Mouse (Mus musculus): ENCODE measurements around the gene Topbp1.
"Not testable (repeated sequence)": the region's sequence is repeated elsewhere in the genome, so short reads cannot be mapped to it uniquely, and the experiment has no call there.

Topbp1 gene

DNA sequence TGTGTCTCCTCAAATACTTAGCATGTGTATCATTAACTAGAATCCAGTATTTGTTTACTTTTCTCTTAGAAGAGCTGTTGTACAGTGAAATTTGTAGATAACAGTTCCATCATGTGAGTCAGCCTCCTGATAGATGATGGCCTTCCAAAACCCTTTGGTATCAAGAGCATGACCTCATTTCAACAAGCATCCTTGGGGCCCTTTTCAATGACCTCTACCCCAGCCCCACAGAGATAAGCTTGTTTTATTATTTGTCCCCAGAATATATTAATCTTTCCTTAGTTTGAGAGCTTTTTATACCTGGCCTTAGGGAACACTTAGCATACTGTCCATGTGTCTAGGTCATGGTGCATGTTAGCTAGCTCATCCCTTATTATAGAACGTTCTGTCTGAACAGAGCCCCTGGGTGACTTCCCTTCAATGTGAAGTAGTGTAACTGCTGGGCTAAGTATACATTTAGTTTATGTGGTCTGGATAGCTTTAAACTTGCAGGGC, 43.0 kb downstream of the Topbp1 start:
- in situ Hi-C loops (cut with MboI, MseI) = loop anchor here (5.0 kb wide), 1 partner anchor 36 kb away; no protein-coding TSS in a partner anchor

- in situ Hi-C loops (cut with MboI, MseI) = loop anchor here (5.0 kb wide), 1 partner anchor 36 kb away; no protein-coding TSS in a partner anchor
Measured at GRCm38 (mm10) chr9:103348791-103349190, 43.8 kb downstream of the Topbp1 start.

DNA sequence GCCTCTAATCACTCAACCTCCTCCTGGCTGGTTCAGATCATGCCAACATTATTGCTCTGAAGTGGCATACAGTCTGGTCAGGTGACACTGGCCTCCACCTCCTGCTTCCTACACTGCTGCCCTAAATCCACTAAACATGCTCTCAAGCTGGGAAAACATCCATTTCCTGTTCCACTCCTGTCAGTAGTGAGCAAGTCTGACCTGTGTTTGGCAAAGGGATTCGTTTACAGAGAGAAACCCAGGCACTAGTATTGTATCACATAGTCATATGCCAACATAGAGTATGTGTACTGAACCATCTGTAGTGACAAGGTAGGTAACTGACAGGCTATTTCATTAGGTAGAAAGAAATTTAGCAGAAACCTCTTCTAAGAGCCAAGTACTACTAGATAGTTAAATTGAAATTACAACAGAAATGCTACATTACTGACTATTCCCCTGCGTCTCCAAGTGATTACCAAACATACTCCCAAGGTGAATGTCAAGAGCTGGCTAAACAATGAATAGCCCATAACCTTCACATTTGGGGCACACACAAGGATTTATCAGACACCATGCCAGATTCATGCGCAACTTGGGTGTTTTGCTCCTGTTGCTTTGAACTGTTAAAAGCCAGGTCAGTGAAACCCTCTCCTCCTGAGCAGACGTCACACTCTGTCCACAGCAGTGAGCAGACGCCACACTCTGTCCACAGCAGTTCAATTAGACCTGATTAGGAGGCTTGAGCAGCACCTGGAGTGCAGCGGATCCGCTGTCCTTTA, 48.7 kb downstream of the Topbp1 start:
- in situ Hi-C loops (cut with MboI, MseI) = not testable (repeated sequence)

DNA sequence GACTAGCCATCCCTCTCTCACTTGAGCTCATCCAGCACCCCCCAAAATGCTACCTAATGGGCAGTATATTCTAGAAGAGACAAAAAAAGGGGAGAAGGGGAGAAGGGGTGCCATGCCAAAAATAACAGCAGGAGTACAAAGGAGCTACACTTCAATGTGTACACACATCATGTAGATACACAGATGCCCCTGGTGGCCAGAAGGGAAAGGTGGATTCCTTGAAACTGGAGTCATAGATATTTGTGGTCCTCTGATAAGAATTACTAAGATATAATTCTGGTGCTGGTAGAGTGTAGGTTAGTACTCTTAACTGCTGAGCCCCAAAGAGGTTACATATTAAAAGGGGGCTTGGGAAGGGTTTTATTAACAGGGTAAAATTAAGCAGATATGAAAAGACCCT, 52.9 kb downstream of the Topbp1 start:
- in situ Hi-C loops (cut with MboI, MseI) = no loop called here

DNA sequence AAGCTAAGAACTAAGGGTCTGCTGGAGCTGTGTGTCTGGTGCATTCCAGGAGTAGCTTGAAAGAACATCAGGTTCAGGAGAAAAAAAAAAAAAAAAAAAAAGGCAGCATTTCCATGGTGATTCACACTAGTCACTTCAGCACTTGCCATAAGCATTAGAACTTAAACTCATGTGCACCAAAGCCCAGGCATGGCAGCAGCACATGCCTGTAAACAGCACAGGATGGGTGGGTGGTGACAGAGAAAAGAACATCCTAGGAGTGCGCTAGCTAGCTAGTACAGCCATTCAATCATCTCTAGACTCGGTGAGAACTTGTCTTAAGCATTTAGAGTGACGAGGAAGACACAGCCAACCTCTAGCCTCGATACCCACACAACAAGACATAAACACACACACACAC, 53.5 kb downstream of the Topbp1 start:
- in situ Hi-C loops (cut with MboI, MseI) = no loop called here

DNA sequence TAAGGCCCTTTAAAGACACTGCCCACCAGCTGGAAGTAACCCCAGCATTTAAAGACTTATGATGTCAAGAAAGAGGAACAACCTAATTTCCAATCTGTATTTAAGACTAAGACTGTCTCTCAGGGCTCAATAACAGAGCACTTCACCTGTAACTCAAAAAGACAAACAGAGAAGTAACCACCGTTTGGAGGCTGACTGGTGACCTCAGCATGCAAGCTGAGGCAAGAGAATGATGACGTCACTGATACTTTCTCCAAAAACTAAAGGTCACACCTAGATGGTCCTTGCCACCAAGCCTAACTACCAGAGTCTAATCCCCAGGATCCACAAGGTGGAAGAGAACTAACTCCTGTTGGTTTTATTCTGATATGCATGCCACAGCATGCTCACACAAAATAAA, 55.6 kb downstream of the Topbp1 start:
- in situ Hi-C loops (cut with MboI, MseI) = loop anchor here (10.0 kb wide), 1 partner anchor 256 kb away; no protein-coding TSS in a partner anchor

GRCm38 (mm10) chr9:103363088-103363487, 58.1 kb downstream of the Topbp1 start:
- in situ Hi-C loops (cut with MboI, MseI) = loop anchor here (10.0 kb wide), 1 partner anchor 258 kb away; no protein-coding TSS in a partner anchor

DNA sequence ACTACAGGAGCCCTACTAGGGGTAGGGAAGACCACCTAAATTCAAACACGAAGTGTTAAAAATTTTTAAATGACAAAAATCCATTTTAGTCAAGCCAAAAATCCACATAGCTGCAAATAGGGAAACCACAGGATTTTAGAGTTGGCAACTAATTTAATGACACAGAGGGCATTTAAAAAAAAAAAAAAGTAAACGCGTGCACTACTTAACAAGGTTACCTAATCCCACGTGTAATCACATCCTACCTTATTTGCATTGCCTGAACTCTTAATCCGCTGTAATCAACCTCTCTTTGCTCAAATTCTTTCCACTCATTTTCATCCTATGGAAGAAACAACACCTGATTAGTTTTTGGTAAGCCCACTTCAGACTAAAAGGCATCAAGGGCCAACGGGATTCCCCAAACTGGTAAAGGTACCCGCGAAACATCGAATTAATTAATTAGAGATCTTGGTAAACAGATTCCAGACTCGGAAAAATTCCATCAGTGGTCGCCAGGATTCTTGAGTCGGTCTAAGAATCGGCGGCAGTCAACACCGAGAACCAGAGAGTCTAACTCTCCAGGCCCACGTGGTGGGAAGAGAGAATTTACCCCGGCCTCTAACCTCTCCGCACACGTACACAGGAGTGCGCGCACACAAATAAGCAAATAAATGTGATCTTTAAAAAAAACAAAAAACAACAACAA, 58.9 kb downstream of the Topbp1 start:
- in situ Hi-C loops (cut with MboI, MseI) = loop anchor here (10.0 kb wide), 1 partner anchor 259 kb away; no protein-coding TSS in a partner anchor

- in situ Hi-C loops (cut with MboI, MseI) = loop anchor here (10.0 kb wide), 1 partner anchor 260 kb away; no protein-coding TSS in a partner anchor
Measured at GRCm38 (mm10) chr9:103364601-103365289, 59.7 kb downstream of the Topbp1 start.

GRCm38 (mm10) chr9:103365290-103366247, 60.6 kb downstream of the Topbp1 start, which contains the start of gene Cdv3:
Gene Cdv3 (minus strand): TSS chr9:103365840.
- in situ Hi-C loops (cut with MboI, MseI) = loop anchor here (10.0 kb wide), 1 partner anchor 261 kb away; no protein-coding TSS in a partner anchor

- in situ Hi-C loops (cut with MboI, MseI) = loop anchor here (10.0 kb wide), 1 partner anchor 262 kb away; no protein-coding TSS in a partner anchor
Measured at GRCm38 (mm10) chr9:103366356-103366755, 61.3 kb downstream of the Topbp1 start.

DNA sequence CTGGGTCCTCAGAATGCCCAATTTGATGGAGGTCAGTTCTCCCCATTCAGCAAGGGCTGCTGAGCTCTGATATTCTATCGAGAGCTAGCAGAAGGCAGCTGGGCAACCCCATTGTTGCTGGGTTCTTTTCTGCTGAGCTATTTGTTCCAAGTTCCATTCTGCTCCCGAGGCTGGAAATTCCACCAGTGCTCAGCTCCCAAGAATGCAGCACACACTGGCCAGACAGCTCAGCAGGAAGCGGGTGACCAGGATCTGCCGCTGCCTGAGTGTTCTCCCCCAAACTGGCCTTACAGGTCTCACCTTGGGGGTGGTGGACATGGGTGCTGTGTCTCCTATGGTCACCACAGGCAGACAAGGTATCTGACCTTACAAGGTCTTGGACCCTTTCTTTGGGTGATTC, 64.9 kb downstream of the Topbp1 start:
- in situ Hi-C loops (cut with MboI, MseI) = loop anchor here (10.0 kb wide), 2 partner anchors 265 to 625 kb away; no protein-coding TSS in a partner anchor

DNA sequence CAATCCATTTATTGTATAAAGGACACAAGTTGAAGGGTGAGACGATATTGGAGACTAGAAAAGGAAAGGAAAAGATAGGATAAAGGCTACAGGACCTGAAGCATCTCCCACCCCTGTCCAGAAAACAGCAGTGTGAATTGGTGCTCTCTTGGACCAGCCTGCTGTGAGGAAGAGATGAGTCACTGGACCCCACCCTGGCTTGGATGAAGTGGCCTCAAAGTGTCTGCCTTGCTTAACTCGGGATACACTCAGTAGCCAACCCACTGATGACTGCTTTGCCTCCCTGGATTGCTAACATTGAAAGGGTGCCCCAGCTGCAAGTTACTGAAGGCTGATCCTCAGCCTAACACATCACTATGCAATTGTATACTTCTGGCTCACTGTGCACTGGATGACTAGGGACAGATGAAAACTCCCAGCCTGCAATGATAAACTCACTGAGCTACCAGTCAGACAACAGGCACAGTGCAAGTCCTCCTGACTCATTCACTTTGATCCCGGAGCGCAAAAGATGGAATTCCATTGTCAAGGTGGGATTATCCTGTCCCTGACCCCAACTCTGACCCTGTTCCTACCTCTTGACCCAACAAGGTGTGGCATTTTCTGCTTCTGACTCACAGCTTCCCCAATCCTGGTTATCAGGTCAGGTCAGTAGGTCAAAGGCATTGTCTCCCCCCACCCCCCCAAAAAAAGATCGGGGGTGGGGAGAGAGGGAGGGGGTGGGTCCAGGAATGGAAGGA, 67.4 kb downstream of the Topbp1 start:
- in situ Hi-C loops (cut with MboI, MseI) = loop anchor here (10.0 kb wide), 1 partner anchor 622 kb away; no protein-coding TSS in a partner anchor

- in situ Hi-C loops (cut with MboI, MseI) = loop anchor here (10.0 kb wide), 1 partner anchor 618 kb away; no protein-coding TSS in a partner anchor
Measured at GRCm38 (mm10) chr9:103376346-103377320, 71.6 kb downstream of the Topbp1 start.

DNA sequence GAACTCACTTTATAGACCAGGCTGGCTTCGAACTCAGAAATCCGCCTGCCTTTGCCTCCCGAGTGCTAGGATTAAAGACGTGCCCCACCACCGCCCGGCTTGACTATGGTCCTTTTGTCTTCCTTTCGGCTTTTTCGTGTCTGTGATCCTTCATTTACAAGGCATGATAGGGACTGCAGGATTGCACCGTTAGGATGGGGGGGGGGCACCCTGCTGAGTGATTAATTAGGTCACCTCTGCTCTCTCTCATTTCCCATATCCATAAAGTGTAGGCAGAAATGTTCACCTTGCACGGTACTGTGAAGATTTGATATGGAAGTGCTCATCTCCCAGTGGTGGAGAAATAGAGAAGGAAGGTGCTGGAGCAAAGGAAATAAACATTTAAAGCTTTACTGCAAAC, 73.7 kb downstream of the Topbp1 start:
- in situ Hi-C loops (cut with MboI, MseI) = loop anchor here (10.0 kb wide), 1 partner anchor 616 kb away; no protein-coding TSS in a partner anchor

DNA sequence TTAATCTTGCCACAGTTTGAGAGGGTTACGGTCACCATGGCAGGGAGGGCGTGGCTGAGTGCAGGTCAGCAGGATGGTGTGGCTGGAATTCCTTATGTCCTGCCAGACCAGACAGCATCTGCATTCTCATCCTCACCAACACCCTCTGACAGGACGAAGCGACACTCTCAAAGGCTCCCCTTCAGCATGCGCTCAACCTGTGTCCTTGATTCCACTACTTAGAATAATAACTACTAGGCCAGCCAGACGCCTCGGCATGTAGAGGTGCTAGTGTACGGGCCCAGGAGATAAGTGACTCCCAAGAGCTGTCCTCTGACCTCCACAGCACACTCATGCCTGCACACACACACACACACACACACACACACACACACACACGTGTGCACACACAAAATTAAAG, 74.2 kb downstream of the Topbp1 start:
- in situ Hi-C loops (cut with MboI, MseI) = loop anchor here (10.0 kb wide), 1 partner anchor 616 kb away; no protein-coding TSS in a partner anchor

DNA sequence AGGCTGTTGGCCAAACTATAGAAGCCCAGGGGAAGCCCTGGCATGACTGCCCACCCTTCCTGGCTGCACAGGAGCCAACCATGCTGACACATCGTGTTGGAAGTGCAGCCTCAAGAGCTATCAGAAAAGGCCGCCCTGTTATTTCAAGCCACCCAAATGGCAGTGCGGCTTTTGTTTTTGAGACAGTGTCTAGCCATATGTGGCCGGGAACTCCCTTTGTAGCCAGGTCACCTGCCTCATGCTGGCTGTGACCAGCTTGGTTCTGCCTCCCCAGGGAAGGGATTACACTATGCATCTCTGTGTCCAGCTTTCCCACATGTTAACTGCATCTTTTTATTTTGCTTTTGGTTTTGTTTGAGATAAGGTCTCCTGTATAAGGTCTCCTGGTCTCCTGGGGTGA, 75.6 kb downstream of the Topbp1 start:
- in situ Hi-C loops (cut with MboI, MseI) = loop anchor here (10.0 kb wide), 1 partner anchor 1754 kb away; the partner anchor contains the start of gene Nudt16

DNA sequence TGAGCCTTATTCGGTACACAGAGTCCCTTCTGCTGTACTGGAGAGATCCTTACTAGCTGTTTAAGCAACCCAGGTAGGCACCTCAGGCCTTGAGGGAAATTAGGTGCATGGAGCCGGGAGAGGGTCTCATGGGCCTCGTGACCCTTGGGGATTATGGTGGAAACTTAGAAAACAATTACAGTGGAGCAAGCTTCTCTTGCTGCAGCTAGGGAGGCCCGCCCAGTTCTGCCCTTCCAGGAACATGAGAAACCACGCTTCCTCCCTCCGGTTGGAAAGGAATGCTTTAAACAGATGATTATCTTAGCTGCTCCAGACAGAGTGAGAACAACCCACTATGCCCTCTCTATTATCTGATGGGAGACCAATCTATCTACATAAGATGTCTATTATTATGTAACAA, 78.0 kb downstream of the Topbp1 start:
- in situ Hi-C loops (cut with MboI, MseI) = loop anchor here (10.0 kb wide), 1 partner anchor 1752 kb away; the partner anchor contains the start of gene Nudt16

Data from T-helper 2 cell (primary cell).